Mouse (Mus musculus) gastrocnemius, adult 2 months (tissue): Measurements from ENCODE around the gene Trpm3. TPM values are rescaled to one million over a fixed set of nuclear protein-coding genes. Genes with fewer than 3 reads are reported as not detected.

Experiments
- DNase-seq: peaks from one replicate; pipeline ENCODE4 v3.0.0; 2022
- H3K27ac ChIP-seq: fragments of 200-600 bp; 2 replicates; pipeline ENCODE4 v1.8.1; 2022; ENCODE audit warnings: mild to moderate bottlenecking
- H3K4me3 ChIP-seq: fragments of 200-600 bp; 2 replicates; pipeline ENCODE4 v1.8.1; 2022; ENCODE audit warnings: mild to moderate bottlenecking, moderate library complexity
- CTCF ChIP-seq: fragments of 200-600 bp; IDR thresholded peaks from 2 replicates; pipeline ENCODE4 v1.8.1; 2022; ENCODE audit warnings: antibody characterized with exemption, mild to moderate bottlenecking, moderate library complexity
- intact Hi-C: fragments of 180-260 bp; cut with DNase I; formaldehyde crosslinking; loops from one replicate; pipeline ENCODE4 v1.15.1; 2025
- total RNA-seq, 2 experiments: library from RNA; stranded (reverse); gene quantifications; 2 replicates each; pipeline ENCODE4 v1.2.3; 2021

Gene Trpm3
- total RNA-seq, 2 experiments from 2014 or later = 0.73 to 0.77 TPM

DNA sequence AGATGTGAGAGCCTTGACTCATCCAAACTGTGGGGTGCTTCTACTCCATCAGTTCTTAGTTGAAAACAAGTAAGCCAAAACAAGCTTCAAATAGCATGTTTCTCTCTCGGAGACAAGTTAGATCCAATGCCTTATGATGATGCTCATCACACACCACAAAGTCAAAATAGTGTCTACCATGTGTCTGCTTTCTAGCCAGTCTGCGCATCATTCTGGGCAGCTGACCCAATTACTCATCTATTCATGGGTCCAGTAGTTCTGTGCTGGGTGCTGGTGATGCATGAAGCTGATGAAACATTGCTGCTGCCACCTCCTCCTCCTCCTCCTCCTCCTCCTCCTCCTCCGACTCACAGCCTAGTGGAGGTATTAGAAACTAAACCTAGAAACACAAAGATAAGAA lies 813.6 kb downstream of the Trpm3 start:
- intact Hi-C loops = no loop called here
- H3K27ac ChIP-seq = no peak overlapping the region

DNA sequence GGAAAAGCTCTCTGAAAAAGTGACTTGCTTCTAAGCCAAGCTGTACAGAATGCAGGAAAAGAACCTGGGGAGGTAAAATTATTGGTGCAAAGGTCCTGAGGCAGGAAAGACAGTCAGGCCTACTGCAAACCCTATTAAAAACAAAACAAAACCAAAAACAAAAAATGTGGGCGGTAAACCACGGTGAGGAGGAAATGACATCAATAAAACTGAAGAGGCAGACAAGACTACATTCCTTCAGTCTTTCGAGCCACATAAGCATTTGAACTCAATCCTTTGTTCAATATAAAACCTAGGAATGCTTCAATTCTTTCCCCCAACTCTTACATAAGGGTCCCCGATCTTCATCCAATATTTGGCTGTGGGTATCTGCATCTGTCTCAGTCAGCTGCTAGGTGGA lies 814.3 kb downstream of the Trpm3 start:
- DNase-seq = no peak
- H3K27ac ChIP-seq = no peak overlapping the region
- intact Hi-C loops = no loop called here
- H3K4me3 ChIP-seq = no peak overlapping the region
- no peak for TF ChIP-seq CTCF

More for the DNA sequence above, 813.6 kb downstream of the Trpm3 start:
- H3K4me3 ChIP-seq = no peak overlapping the region
- TF ChIP-seq CTCF = no peak
- no peak for DNase-seq

GRCm38 (mm10) chr19:22958414-22958813 lies 819.6 kb downstream of the Trpm3 start:
- H3K4me3 ChIP-seq = no peak overlapping the region
- intact Hi-C loops = no loop called here
- no peak overlapping the region for H3K27ac ChIP-seq
- TF ChIP-seq CTCF = no peak
- DNase-seq = no peak

GRCm38 (mm10) chr19:22960450-22961265 lies 821.8 kb downstream of the Trpm3 start:
- no peak for DNase-seq
- intact Hi-C loops = no loop called here
- Histone ChIP-seq H3K27ac (no peak overlapping the region), H3K4me3 (no peak overlapping the region)
- no peak for TF ChIP-seq CTCF

- DNase-seq = no peak
- peak; percentile 40 for TF ChIP-seq CTCF
- intact Hi-C loops = no loop called here
- no peak overlapping the region for H3K4me3 ChIP-seq
- no peak overlapping the region for H3K27ac ChIP-seq
Observed at GRCm38 (mm10) chr19:22962001-22962708, 823.3 kb downstream of the Trpm3 start.

DNA sequence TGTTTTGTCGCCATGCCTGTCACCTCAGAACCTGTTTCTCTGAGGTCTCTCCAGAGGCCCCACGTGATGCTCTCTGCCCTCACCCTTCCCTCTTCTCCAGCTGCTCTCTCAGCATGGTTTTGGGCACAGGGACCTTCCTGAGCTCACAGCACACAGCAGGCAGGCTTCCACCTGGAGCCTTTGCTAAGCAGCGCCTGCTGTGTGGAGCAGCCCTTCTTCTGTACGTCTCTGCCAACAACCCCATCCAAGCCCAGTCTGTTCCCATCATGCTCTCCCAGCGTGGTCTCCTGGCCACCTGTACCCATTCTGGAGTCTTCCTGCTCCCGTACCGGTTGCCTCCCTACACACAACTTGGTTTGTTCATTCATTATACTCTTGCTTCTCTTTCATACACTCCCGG lies 823.9 kb downstream of the Trpm3 start:
- Histone ChIP-seq H3K27ac (no peak overlapping the region), H3K4me3 (no peak overlapping the region)
- intact Hi-C loops = no loop called here
- no peak for DNase-seq
- no peak for TF ChIP-seq CTCF

GRCm38 (mm10) chr19:22963726-22964398 lies 825.0 kb downstream of the Trpm3 start:
- no peak for TF ChIP-seq CTCF
- intact Hi-C loops = no loop called here
- H3K27ac ChIP-seq = no peak overlapping the region
- DNase-seq = no peak
- no peak overlapping the region for H3K4me3 ChIP-seq

DNA sequence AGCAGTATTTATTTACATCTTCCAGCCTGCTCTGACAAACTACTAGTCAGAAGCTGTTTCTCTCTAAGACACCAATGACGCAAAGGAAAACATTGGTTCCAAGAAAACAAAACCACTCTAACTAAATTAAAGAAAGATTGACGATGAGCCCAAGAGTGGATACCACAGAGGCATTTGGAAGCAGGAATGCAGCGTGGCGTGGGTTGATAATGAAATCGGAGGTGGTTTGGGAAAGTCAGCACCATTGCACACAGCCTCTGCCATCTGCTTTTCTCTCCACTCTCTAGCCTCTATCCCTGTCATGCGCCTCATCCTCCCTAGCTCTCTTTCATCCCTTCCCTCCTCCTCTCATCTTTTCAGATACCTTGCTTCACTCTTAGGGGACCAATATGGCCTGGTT lies 826.6 kb downstream of the Trpm3 start:
- intact Hi-C loops = no loop called here
- Histone ChIP-seq H3K4me3 (no peak overlapping the region), H3K27ac (no peak overlapping the region)
- DNase-seq = no peak
- TF ChIP-seq CTCF = no peak

GRCm38 (mm10) chr19:22973294-22973693 lies 834.4 kb downstream of the Trpm3 start:
- intact Hi-C loops = no loop called here
- DNase-seq = no peak
- H3K27ac ChIP-seq = no peak overlapping the region
- TF ChIP-seq CTCF = no peak
- no peak overlapping the region for H3K4me3 ChIP-seq

GRCm38 (mm10) chr19:22973727-22974126 lies 834.9 kb downstream of the Trpm3 start:
- no peak for DNase-seq
- no peak overlapping the region for H3K4me3 ChIP-seq
- no peak for TF ChIP-seq CTCF
- intact Hi-C loops = no loop called here
- no peak overlapping the region for H3K27ac ChIP-seq

DNA sequence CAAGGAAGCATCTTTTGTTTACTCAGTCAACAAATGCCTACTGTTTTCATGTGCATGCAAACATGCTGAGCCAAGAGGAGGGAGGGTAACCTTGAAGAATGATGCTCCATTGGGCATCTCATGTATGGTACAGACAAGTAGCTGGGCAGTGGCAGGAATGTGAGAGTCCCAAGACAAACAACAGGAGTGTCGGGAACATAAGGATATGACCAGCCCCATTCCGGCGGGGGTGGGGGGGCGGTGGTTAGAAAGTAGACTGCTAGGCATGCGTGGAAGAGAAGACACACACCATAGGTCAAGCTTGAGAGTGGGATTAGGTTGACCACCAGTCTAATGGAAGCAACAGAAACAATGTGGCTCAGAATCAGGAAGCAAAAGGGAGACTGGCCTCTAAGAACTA lies 837.0 kb downstream of the Trpm3 start:
- Histone ChIP-seq H3K27ac (no peak overlapping the region), H3K4me3 (no peak overlapping the region)
- DNase-seq = no peak
- no peak for TF ChIP-seq CTCF
- intact Hi-C loops = no loop called here

GRCm38 (mm10) chr19:22977508-22977907 lies 838.7 kb downstream of the Trpm3 start:
- DNase-seq = no peak
- Histone ChIP-seq H3K4me3 (no peak overlapping the region), H3K27ac (no peak overlapping the region)
- intact Hi-C loops = no loop called here
- no peak for TF ChIP-seq CTCF

- intact Hi-C loops = no loop called here
- DNase-seq = no peak
- H3K4me3 ChIP-seq = no peak overlapping the region
- H3K27ac ChIP-seq = no peak overlapping the region
- TF ChIP-seq CTCF = no peak
Observed at GRCm38 (mm10) chr19:22978763-22979162, 839.9 kb downstream of the Trpm3 start.
